Mouse (Mus musculus) thymus, adult 18-20 months (tissue): Measurements from ENCODE around the gene Jmjd1c.
"Not testable (repeated sequence)": the region's sequence is repeated elsewhere in the genome, so short reads cannot be mapped to it uniquely, and the experiment has no call there.

Experiments used
- DNase-seq, 2 experiments: peaks; one replicate each; pipeline ENCODE4 v3.0.0; 2022; ENCODE audit warnings: mixed read lengths in 2 of 2

Jmjd1c gene

GRCm38 (mm10) chr10:67105331-67106217 lies 9.6 kb downstream of the Jmjd1c start:
- no peak for DNase-seq

DNA sequence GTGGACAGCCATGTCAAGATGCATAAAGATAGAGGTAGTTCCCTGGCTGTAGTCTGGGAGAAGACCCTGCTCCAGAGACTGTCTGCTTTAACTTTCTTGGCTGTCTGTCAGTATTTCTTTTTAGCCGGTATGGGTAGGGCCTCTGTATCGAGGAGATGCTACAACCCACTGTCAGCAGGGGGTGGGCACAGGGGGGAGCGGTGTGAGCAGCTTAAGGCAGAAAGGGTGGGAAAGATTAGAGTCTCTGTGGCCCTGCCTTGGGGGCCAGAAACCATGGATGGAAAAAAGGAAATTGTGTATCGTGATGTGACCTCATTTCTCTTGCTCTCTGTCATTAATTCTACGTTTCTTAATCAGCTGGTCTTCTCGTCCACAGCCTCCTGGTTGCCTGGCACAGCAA lies 10.5 kb downstream of the Jmjd1c start:
- DNase-seq, result no peak

DNA sequence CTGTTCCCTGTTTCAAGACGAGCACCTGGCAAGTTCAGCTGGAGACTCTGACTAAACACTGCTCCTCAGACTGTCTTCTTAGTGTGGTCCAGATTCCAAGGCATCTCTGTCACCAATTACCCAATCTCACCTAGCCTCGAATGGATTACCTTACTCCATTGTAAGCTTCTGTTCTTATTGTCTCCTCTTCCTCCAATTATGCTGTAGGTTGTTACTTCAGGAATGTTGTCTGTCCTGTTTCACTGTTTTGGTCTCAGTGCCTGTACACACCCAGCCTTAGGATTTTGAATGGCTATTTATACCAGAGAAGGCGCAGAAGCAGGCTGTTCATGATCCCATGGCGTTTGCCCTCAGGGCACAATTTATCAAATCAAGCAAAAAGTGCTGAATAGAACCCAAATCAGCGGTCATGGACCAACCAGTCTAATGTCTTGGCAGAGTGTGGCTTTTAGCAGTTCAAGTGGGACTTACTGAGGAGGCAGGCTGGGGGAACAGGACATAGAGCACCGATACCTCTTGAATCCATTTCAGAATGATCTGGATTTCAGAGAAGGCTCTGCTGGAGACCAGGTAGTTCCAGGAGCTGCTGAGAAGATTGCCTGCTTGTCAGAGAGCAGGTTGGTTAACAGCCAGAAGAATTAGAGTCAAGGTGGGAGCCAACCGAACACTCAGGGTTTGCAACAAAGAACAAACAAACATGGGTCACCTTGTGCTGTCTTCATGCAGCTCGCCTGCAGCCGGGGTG lies 11.3 kb downstream of the Jmjd1c start:
- no peak for DNase-seq

DNA sequence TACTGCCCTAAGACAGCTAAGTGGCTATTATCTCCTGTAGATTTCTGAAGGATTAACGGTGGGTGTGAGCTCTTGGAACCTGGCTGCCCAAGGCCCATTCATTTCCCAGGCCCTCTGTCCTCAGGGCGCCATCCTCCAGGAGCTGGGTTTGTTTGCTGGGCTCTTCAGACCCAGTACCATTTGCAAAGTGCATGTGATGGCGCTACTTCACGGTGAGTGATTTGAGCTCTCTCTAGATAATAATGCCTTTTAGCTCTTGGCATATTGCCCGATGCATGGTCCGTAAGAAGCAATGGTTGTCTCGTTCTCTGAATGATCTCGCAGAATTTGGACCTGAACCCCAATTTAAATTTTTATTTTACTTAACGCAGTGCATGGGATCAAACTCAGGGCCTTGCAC lies 12.2 kb downstream of the Jmjd1c start:
- no peak for DNase-seq

GRCm38 (mm10) chr10:67109635-67110034 lies 13.7 kb downstream of the Jmjd1c start:
- no peak for DNase-seq

- DNase-seq, result no peak
Measured at GRCm38 (mm10) chr10:67111044-67111798, 15.3 kb downstream of the Jmjd1c start.

- DNase-seq, result no peak
Measured at GRCm38 (mm10) chr10:67111799-67112177, 15.9 kb downstream of the Jmjd1c start.

- DNase-seq, result not testable (repeated sequence)
Measured at GRCm38 (mm10) chr10:67112967-67113366, 17.0 kb downstream of the Jmjd1c start.

- DNase-seq, result no peak
Measured at GRCm38 (mm10) chr10:67113833-67114232, 17.9 kb downstream of the Jmjd1c start.

DNA sequence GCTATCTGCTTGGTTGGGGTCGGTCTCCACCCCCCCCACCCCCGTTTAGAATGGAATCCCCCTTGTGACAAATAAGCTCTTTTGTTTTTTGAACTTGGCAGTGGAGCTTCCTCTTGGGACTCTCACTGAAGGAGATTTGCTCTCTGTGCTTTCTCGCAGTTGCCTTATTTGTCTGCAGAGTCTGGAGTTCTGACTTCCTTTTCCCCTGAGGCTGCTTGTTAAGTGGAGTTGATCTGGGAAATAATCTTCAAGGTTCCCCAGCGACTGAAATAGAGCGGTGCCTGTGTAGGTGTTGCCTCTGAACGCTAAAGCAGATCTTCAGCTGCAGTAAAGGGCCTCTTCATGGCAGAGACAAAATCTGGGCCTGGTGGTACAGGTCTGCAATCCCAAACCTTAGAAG lies 19.2 kb downstream of the Jmjd1c start:
- no peak for DNase-seq

- DNase-seq, result no peak
Measured at GRCm38 (mm10) chr10:67115666-67116091, 19.8 kb downstream of the Jmjd1c start.

GRCm38 (mm10) chr10:67116251-67116650 lies 20.3 kb downstream of the Jmjd1c start:
- no peak for DNase-seq

DNA sequence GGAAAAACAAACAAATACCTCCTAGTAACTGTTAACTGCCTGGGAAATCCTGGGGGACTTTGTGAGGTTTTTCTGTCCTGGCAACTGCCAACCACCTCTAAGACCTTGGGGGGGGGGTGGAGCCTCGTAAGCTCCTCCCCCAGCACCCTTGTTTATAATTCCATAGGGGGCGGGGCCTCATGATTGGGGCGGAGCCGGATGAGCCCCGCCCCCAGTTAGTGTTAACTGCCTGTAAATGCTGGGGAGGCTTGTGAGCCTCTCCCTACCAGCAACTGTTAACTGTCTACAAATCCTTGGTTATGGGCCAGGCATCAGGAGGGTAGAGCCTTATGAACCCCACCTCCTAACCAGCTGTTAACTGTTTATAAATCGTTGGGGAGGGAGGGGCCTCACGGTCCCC lies 23.4 kb downstream of the Jmjd1c start:
- DNase-seq, result no peak

- no peak for DNase-seq
Measured at GRCm38 (mm10) chr10:67120180-67120579, 24.3 kb downstream of the Jmjd1c start.

DNA sequence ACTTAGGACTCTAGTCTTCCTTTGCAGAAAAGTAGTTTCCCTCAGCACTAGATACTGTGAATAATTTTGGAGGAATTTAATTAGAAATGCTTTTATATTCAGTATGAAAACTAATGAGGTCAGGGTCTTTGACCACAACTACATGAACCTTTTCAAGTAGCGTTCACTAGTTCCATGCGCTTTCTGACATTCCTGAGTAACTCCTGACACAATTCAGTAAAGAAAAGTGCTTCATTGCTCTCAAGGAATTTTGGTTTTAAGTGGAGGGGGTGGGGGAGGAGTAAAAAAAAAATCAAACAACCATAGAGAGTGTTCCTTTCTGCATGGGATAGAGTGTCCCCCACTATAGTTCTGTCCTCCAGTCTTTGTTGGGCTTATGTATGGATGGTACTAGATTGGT lies 24.7 kb downstream of the Jmjd1c start:
- DNase-seq, result no peak

- DNase-seq, result no peak
Measured at GRCm38 (mm10) chr10:67123756-67124155, 27.8 kb downstream of the Jmjd1c start.

DNA sequence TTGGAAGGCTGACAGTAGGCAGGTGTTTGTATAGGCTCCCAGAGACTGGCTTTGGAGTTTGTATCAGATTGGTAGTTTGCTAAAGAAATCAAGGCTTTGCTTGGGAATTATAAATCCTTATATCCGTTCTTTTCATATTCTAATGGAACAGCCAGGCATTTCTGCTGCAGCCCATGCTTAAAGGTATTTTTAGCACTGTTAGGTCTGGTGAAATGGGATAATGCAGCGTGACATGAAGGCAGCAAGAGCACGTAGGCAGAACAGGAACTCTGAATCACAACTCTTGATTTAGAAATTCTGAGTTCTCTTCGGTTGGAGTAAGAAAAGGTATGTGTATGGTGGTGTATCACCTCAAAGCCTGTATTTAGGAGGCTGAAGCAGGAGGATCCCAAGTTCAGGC lies 28.2 kb downstream of the Jmjd1c start:
- DNase-seq, result no peak

DNA sequence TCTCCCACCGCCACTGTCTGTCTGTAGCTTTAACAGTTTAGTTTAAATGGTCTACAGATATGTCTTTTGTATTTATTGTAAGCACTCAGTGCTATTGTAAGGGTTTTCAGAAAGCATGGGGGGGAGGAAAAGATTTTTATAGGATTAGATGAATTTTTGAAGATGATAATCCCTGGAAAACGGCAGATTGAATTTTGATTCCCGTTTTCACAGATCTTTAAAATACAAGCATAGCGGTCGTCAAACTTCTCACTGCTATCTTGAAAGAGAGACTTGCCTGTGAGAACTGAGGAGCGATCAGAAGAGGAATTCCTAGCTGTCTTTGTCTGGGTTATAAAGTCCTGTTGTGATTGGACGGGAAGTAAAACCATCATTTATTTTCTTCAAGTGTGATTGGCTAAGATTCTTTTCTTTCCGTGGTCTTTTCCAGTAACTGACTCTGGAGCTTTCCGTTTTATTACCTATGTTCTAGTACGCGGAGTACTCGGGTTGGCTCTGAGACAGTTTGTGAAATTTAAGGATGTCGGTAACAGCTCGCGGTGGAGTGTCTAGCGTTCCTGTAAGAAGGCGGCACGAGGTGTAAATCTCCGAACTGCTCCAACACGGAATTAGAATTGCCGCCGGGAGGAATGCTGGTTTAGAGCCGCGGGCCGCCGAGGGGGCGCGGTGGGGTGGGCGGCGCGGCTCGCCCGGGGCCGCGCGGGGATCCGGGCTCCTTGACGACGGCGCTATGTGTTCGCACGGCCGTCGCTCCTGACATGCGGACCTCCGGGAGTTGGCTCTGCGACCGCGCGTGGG lies 30.3 kb downstream of the Jmjd1c start:
- DNase-seq, result no peak

DNA sequence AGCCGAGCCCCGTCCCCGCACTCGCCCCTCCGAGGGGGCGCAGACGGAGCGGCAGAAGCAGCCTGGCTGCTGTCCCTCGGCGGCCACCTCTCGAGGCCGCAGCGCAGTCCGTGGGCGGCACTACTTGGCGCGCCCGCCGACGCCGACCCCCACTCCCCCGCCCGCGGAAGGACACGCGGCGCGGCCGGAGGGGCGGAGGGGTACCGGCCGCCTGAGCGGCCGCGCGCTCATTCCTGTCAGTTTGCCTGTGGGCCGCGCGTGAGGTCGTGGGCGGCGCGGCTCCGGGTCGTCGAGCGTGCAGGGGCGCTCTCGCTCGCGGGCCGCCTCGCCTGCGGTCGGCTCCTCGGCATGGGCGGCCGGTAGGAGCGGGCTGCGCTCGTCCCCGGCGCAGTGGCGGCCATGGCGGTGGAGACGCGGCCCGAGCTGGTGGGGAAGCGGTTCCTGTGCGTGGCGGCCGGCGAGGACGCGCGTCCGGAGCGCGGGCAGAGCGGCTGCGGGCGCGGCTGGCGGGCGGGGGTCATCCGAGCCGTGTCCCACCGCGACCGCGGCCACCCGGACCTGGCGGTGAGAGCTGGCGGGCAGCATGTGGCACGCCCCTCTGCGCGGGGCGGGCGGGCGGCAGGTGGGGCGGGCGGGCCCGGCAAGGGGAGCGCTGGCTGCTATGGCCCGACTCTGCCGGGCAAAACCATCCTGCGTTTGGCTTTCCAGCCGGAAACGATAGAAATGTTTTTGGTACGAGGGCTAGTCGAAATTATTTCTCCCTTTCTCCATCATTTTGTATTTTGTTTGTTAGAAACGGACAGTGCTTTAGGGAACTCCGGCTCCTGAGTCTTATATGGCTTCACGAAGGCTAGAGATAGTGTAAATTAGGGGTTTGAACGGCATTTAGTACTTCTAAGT lies 31.2 kb downstream of the Jmjd1c start:
- DNase-seq, result no peak

GRCm38 (mm10) chr10:67129531-67129930 lies 33.6 kb downstream of the Jmjd1c start:
- no peak for DNase-seq

- DNase-seq, result no peak
Measured at GRCm38 (mm10) chr10:67131709-67132108, 35.8 kb downstream of the Jmjd1c start.
